Mouse (Mus musculus): ENCODE data around the gene Uba1y. TPM values are rescaled to one million over a fixed set of nuclear protein-coding genes. Genes with fewer than 3 reads are reported as not detected.
A peak's percentile ranks its signal among the peaks of the same experiment; 100 is the strongest.
"Not testable (repeated sequence)": the region's sequence is repeated elsewhere in the genome, so short reads cannot be mapped to it uniquely, and the experiment has no call there.

Gene Uba1y
- polyA plus RNA-seq (2015; fragmentation: Nextera tagmentation; extraction: Ambion mirVana) = 0.10 and 0.19 TPM in 2 replicates

GRCm38 (mm10) chrY:818396-818795 is at the start of gene Uba1y:
Gene Uba1y, plus strand, starts transcription at chrY:818649.
- H3K4me3 ChIP-seq (ENCODE audit: low read depth, low read length) = no peak within 1 kb of the TSS
- no peak within 1 kb of the TSS for H3K9ac ChIP-seq (ENCODE audit: low read depth, low read length)
- H3K27me3 ChIP-seq (ENCODE audit: control insufficient read depth, insufficient read depth, low read depth, low read length) = no peaks in the 10 kb centered on the region
- no peak within 1 kb of the TSS for H3K27ac ChIP-seq (ENCODE audit: low read length)
- H3K4me2 ChIP-seq (ENCODE audit: low read length) = no peak within 1 kb of the TSS
- no peak for ATAC-seq
- no peaks in the 10 kb centered on the region for H3K4me1 ChIP-seq (ENCODE audit: control insufficient read depth, insufficient read depth, low read length)
- no peaks in the 10 kb centered on the region for H3K36me3 ChIP-seq (ENCODE audit: control insufficient read depth, insufficient read depth, low read length)
- no peaks in the 10 kb centered on the region for H3K9me3 ChIP-seq (replicated peaks; ENCODE audit: control insufficient read depth, low read length, poor library complexity, severe bottlenecking)
- WGBS = 90% methylated on average over 13 of the region's 15 CpGs

- not testable (repeated sequence) for H3K27ac ChIP-seq (ENCODE audit: low read length); H3K9me3 ChIP-seq (replicated peaks; ENCODE audit: control insufficient read depth, low read length, poor library complexity, severe bottlenecking); H3K9ac ChIP-seq (ENCODE audit: low read depth, low read length); H3K36me3 ChIP-seq (ENCODE audit: control insufficient read depth, insufficient read depth, low read length); H3K4me2 ChIP-seq (ENCODE audit: low read length); H3K4me3 ChIP-seq (ENCODE audit: low read depth, low read length); H3K4me1 ChIP-seq (ENCODE audit: control insufficient read depth, insufficient read depth, low read length); H3K27me3 ChIP-seq (ENCODE audit: control insufficient read depth, insufficient read depth, low read depth, low read length); ATAC-seq
- 70% methylated on average over 2 of the region's 11 CpGs for WGBS
These were observed 21.1 kb upstream of the Uba1y start, which contains the start of gene Zfy1 for GRCm38 (mm10) chrY:797309-797708. Gene Zfy1, minus strand, starts transcription at chrY:797409.

GRCm38 (mm10) chrY:808991-809661 is 9.3 kb upstream of the Uba1y start:
- no peaks in the 10 kb centered on the region for H3K27me3 ChIP-seq (ENCODE audit: control insufficient read depth, insufficient read depth, low read depth, low read length)
- WGBS = 0% methylated on average over 12 of the region's 15 CpGs
- ATAC-seq = peak; percentile 76; the same call in 1 of the 2 replicates

GRCm38 (mm10) chrY:872404-872803 is 54.0 kb downstream of the Uba1y start:
- peak overlapping the region; percentile 58 for H3K27ac ChIP-seq (ENCODE audit: low read length)
- H3K9me3 ChIP-seq (replicated peaks; ENCODE audit: control insufficient read depth, low read length, poor library complexity, severe bottlenecking) = no peaks in the 10 kb centered on the region
- H3K4me1 ChIP-seq (ENCODE audit: control insufficient read depth, insufficient read depth, low read length) = no peaks in the 10 kb centered on the region
- H3K4me2 ChIP-seq (ENCODE audit: low read length) = no peak overlapping the region
- H3K9ac ChIP-seq (ENCODE audit: low read depth, low read length) = no peak overlapping the region
- H3K36me3 ChIP-seq (ENCODE audit: control insufficient read depth, insufficient read depth, low read length) = no peaks in the 10 kb centered on the region
- H3K4me3 ChIP-seq (ENCODE audit: low read depth, low read length) = no peak overlapping the region
- no peaks in the 10 kb centered on the region for H3K27me3 ChIP-seq (ENCODE audit: control insufficient read depth, insufficient read depth, low read depth, low read length)
- peak; percentile 66 for ATAC-seq

More at GRCm38 (mm10) chrY:808991-809661, 9.3 kb upstream of the Uba1y start:
- Histone ChIP-seq H3K27ac (ENCODE audit: low read length) (no peak overlapping the region), H3K4me3 (ENCODE audit: low read depth, low read length) (peak overlapping the region; percentile 19), H3K36me3 (ENCODE audit: control insufficient read depth, insufficient read depth, low read length) (no peaks in the 10 kb centered on the region), H3K4me1 (ENCODE audit: control insufficient read depth, insufficient read depth, low read length) (no peaks in the 10 kb centered on the region), H3K9me3 (replicated peaks; ENCODE audit: control insufficient read depth, low read length, poor library complexity, severe bottlenecking) (no peaks in the 10 kb centered on the region), H3K4me2 (ENCODE audit: low read length) (peak overlapping the region; percentile 45), H3K9ac (ENCODE audit: low read depth, low read length) (no peak overlapping the region)

- H3K4me3 ChIP-seq (ENCODE audit: low read depth, low read length) = peak overlapping the region; percentile 22
- WGBS = 24% methylated on average over 15 of the region's 18 CpGs
- peak overlapping the region; percentile 58 for H3K27ac ChIP-seq (ENCODE audit: low read length)
These were observed 54.6 kb downstream of the Uba1y start for GRCm38 (mm10) chrY:872855-873549.

More at GRCm38 (mm10) chrY:872855-873549, 54.6 kb downstream of the Uba1y start:
- H3K27me3 ChIP-seq (ENCODE audit: control insufficient read depth, insufficient read depth, low read depth, low read length) = no peaks in the 10 kb centered on the region
- H3K36me3 ChIP-seq (ENCODE audit: control insufficient read depth, insufficient read depth, low read length) = no peaks in the 10 kb centered on the region
- no peaks in the 10 kb centered on the region for H3K4me1 ChIP-seq (ENCODE audit: control insufficient read depth, insufficient read depth, low read length)
- no peak overlapping the region for H3K9ac ChIP-seq (ENCODE audit: low read depth, low read length)
- no peaks in the 10 kb centered on the region for H3K9me3 ChIP-seq (replicated peaks; ENCODE audit: control insufficient read depth, low read length, poor library complexity, severe bottlenecking)
- ATAC-seq = peak; percentile 78
- peak overlapping the region; percentile 29 for H3K4me2 ChIP-seq (ENCODE audit: low read length)

Other genes with a start within 250 kb of the Uba1y start
- gene Zfy1, start 21.2 kb upstream of the Uba1y start, polyA plus RNA-seq (2015; fragmentation: Nextera tagmentation; extraction: Ambion mirVana) = not detected in 2 replicates
- gene Kdm5d, start 79.1 kb downstream of the Uba1y start, polyA plus RNA-seq (2015; fragmentation: Nextera tagmentation; extraction: Ambion mirVana) = 7.7 and 13.6 TPM in 2 replicates
- 30.8 and 59.8 TPM in 2 replicates for gene Eif2s3y, start 191.9 kb downstream of the Uba1y start, polyA plus RNA-seq (2015; fragmentation: Nextera tagmentation; extraction: Ambion mirVana)